Mouse (Mus musculus) layer of hippocampus, postnatal 10 days (tissue): ENCODE results near the gene Pakap. TPM values are rescaled to one million over a fixed set of nuclear protein-coding genes. Genes with fewer than 3 reads are reported as not detected.

Experiments used
- total RNA-seq, 2 experiments: library from RNA; stranded (reverse); gene quantifications; 2 replicates each; pipeline ENCODE4 v1.2.3; 2021

Pakap gene
- total RNA-seq, 2 experiments from 2014 or later = 20.9 to 25.3 TPM

Other genes with a start within 250 kb of the Pakap start
- 10 to 100 TPM; 45.6 to 56.3 TPM for gene Palm2, start 133.9 kb upstream of the Pakap start, total RNA-seq
- gene Akap2, start 149.5 kb downstream of the Pakap start, total RNA-seq = 10 to 100 TPM; 36.8 to 40.9 TPM